Mouse (Mus musculus): ENCODE measurements around the gene Epha4.

Epha4 gene

DNA sequence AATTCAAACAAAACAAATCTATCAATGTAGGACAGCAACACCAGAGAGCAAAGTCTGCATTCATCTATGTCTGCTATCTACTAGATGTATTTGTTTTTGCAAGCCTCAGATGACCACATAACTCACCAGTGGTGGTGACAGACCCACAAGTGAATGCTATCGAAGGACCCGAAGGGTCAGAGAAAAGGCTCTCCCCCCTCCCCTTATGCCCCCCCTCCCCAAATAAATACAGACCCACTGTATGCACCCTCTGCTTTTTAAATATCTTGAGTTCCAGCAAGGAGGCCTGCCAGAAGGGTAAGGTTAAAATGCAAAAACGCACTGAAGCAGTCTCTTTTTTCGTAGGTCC lies 2.9 kb downstream of the Epha4 start:
- DNase-seq: no peak

DNA sequence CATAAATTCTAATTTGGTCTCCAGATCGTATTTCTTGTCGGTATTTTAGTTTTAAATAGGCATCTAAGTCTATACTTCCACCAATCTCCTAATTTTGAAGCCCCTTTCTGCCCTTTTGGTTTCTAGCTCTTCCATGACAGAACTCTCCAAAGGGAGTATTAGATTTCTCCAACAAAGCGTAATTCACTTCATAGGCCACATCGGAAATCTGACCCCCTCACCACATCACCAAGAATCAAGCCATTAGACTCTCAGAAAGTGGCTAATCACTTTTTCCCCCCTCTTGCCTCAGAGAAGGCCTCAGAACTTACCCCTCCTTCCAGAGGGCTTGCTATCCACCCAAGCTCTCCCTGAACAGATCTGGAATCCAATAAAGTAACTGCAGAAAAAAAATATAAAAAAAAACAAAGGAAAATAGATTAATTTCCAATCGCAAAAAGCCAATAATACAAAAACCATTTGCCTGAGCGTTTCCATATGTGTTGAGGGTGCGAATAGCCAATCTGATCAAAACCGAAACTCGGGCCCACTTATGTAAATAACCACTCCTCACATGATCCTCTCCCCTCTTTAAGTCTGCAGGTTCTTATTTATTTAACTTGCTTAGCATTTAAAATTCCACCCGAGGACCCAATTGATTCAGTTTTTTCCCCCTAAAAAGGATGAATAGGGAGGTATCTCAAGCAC lies 3.4 kb downstream of the Epha4 start:
- no peak for DNase-seq

DNA sequence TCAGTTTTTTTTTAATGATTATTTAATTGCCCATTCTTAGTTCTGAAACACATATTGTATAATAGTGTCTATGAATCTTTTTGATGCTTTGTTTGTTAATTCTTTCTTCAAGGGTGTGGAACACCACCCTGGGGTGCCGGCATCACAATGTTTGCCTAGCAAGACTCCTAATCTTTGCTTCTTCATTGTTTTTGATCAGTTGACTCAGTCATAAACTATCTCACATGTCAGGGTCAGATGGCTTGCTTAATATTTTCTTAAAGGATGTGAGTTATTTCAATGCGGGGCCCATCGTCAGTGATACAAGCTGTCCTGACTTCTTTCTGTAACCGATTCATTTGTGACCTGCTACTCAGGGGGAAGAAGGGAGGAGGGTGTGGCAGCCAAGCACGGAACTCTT lies 4.3 kb downstream of the Epha4 start:
- no peak for DNase-seq

DNA sequence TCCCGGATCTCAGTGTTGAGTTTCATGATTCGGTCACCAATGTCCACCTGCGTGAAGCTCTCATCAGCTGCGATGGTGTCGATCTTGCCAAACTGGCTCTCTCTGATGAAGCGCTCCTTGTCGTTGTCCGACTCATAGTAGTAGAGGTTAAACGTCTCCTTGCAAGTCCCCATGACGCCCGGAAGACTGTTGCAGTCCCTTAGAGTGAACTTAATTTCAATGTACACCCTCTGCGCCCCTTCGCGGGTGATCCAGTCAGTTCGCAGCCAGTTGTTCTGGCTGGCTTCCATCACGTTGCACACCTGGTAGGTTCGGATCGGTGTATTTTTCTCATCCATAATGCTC lies 8.1 kb downstream of the Epha4 start:
- no peak for DNase-seq

DNA sequence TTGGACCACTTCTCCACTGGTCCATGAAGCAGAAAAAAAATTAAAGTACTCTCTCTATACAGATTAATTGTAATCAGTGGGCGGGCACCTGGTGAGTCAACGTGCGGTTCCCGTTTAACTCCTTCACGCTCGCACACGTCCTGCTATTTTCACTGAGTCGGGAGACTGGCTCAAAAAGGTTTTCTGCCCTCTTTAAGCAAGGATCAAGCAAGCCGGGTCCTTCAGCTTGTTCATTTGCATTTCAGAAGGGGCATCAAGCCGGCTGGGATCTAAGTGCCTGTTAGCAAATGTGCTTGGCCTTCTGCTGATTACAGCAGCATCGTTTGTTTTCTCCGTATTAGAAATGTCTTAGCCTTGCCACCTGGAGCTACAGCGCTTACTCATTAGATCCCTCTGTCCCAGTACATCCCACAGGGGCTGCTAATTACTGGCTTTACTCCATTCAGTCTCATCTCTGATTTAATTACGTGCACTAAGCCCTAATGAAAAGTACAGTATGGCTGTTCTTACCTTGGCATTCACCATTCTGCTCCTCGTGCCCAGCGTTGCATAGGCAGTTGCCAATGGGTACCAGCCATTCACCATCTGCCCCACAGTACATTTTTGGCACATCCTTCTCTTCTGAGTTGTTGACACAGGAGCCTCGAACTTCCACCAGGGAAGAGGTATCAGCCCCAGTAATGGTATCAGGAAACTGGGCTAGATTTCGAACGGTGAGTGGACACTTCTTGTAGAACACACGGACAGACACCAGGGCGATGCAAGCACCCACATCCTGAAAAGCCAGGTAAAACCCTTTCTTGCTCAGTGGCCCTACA lies 8.6 kb downstream of the Epha4 start:
- DNase-seq: peak in 1 of 2 experiments; percentile 10

DNA sequence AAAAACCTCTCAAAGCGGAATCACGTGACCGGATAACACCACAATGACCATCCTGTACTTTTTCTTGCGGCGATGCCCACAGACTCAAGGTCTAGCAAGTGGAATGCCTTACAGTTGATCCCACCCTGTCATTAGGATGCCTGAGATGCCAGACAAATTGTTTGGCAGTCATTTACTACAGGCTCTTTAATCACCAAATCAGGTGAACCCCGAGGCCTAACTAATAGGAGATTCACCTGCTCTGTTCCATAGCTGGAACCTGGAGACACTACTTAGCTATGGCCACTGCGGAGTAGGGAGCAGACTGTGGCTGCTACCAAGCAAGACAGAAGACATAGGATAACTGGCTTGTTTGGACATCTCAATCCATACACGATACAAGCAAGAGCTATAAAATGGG lies 9.6 kb downstream of the Epha4 start:
- no peak for DNase-seq

DNA sequence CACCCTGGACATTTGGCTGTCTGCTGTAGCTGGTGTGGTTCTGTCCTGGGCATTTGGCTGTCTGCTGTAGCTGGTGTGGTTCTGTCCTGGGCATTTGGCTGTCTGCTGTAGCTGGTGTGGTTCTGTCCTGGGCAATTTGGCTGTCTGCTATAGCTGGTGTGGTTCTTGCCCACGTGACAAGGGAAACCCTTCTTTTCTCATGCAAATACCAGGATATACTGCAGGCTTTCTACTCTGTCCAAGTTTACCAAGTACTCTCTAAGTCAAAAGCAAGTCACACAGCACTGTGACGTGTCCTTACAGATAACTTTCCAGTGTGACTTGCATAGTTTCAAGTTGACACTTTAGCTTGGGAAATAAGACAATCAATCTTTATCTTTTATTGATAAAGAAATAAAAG lies 10.1 kb downstream of the Epha4 start:
- no peak for DNase-seq

DNA sequence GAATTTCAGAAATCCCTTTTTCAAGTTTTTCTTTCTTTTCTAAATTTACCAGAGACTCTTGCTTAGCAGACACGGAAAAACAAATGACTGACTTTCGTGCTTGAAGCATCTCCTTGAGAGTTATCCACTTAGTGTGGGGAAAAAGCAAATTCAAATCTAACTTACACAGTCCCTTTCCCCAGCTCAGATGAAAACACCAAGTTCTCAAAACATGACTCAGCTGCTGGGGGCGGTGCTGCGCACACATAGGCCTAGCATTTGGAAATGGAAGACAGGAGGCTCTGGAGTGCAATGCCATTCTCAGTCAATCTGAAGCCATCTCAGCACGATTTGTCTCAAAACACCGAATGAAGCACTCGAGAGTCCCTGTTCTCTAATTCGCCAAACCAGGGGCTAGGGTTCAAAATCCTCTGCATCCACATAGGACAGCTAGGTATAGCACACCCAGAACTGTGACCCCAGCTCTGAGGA lies 11.1 kb downstream of the Epha4 start:
- no peak for DNase-seq

DNA sequence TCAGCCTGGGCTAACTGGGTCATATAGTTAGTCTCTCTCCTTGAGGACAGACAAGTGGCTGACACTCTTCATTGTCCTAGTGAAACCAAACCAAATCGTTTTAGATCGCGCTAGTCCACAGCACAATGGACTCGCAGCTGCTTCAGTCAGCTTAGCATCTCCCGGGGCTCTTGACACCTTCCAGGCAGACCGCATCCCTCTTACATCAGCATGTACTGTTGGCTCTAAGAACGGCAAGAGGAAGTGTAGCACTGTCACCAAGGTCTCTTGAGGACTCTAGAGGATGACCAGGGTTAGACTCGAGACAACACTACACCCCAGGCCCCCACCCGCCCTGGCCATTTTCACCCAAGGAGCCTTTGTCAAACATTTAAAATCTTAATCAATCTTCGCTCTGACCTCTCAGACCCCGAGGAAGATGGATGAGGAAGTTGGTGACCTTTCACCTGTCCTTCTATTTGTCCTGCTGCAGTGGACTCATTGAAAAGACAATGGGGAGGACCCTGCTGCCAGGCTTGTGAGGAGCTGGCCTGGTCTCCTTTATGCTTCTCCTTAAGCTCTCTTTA lies 12.3 kb downstream of the Epha4 start:
- no peak for DNase-seq

DNA sequence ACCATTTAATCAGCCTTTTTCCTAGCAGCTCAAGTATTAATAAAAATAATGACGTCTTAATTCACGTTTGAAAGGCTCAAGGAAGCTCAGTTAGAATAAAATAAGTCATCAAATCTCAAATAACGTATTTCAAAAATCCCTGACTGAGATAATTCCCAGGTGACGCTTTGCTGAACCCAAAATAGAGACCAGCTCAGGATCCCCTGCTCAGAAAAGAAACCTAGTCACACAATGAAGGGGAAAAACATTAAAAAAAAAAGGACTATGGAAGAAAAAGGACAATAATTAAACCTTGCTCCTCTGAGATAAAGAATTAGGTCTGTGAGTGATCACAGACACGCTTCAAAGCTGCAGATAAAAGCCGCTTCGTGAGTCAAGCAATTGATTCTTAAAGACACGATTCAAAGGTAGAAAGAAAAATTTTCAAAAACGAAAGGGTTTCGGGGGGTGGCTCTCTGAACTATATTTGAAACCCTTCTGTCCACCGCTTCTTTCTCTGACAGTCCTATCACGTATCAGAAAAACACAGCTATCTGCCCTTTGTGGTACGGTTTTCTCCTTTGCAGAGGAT lies 13.4 kb downstream of the Epha4 start:
- no peak for DNase-seq

DNA sequence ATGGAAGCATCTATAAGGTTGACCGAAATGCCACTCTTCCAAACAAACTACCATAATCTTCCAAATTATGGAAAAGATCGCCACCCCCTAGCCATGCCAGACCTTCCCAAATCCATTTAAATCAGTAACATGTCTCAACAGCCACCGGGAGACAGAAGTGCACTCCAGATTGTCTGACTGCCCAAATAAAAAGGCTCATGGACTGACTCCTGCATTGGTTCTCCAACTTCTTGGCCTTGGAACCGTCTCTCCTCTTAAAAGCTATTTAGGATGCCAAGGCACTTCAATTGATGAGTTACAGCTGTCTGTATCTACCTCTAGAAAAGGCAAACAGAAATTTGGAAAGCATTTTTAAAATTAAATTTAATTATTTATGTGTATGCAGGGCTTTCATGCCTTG lies 17.4 kb downstream of the Epha4 start:
- DNase-seq: no peak

DNA sequence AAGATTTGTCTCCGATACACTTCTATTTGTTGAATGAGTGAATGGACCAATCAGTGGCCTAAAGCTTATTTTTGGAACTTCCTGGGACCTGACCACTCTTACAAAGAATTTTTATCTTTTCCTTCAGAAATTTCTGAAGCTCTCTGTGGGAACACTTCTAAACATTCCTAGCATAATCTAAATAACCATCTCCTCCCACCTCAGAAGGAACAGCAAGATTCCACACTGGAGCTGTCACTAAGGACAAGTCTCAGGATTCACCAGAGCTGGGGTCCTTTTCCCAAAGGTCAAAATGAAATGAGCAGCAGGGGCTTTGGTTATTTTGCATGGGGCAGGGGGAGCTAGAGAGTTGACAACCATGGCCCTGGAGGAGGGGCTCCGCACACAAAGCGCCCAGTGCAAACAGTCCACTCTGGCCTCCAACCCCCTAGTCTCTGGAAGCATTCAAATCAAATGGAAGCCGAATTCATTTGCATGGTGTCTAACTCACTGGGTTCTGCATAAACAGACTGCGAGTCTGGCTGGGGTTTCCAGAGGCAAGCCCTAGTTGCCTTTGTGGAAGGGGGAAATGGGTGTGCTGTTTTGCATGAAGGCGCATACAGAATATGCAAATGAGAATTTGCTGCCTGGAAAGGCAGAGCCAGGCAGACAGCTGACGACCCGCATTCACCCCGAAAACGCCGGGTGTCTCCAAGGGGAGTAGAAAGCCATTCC lies 18.3 kb downstream of the Epha4 start:
- DNase-seq: no peak

DNA sequence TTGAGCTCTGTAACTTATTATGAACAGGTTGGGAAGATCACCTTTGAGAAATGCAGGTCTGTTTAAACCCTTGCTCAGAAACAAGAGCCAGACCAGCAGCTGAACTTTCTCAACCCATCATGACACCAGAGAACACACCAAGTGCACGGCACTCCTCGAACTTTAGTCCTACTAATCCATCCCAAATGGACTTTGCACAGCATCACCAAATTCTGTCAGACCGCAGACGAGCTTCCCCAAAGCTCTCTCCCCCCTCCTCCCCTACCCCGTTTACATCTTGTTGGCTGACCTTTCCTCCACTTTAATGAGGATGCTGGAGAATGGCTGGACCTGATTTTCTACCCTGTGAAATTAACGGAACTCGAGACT lies 19.1 kb downstream of the Epha4 start:
- no peak for DNase-seq

DNA sequence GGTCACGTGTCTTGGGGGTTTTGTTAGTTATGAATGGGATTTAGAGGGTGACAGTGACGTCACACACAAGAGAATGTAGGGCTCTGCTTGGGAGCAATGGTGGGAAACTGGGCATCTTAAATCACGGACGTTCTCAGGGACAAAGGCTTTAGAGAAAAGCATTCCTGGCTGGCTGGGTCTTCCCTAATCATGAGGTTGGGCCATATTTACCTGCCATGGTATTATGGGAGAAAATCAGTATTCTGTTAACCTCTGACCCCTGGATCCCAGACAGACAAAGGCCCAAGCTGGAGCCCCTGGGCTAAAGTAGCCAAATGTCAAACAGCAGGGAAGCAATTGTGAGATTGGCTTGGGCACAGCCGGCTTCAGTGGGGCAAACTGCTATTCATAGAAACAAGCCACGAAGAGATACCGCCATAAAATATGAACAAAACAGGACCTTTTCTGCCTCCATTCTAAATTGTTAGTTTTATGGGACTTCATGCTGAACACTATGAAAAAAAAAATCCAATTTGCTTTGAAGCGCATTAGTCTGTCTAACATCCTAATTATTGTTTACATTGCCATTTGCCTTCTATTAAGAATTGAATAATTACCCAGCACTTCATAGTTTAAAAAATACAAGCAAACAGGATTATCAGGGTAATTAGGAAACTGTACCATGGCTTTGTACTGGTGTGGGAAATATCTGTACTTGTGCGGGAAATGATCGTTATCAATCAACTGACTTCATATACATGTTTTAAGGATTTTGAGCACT lies 19.7 kb downstream of the Epha4 start:
- no peak for DNase-seq

DNA sequence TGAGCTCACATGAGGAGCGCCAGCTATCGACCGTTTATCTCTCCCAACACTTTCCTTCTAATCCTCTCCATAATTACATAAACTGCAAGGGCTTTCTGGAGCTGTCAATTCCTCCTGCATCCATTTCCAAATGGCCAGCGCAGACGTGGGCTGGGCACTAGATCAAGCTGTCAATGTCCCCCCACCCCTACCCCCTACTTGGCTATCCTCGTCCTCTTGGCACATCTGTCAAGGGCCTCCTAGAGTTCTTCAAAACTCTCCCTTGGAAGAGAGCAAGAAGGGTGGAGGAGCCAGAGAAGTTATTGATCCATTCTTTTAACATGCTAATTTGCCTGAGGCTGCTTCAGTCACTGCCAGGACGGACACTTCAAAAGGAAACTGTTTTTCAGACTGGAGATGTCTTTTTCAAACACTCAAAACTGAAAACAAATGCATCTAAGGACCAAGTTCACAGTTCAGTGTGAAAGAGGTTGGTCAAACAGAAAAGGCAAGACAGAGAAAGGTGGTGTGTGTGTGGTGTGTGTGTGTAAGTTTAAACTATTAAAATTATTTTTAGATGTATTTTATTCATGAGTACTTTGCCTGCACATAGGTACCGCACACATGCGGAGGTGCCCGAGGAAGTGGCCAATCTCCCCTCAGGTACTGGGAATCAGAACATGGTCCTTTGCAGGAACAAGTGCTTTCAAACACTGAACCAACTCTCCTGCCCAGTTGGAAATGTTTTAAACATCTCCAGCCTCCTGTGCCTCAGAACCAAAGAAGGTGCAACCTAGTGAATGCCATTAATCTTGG lies 20.9 kb downstream of the Epha4 start:
- no peak for DNase-seq

DNA sequence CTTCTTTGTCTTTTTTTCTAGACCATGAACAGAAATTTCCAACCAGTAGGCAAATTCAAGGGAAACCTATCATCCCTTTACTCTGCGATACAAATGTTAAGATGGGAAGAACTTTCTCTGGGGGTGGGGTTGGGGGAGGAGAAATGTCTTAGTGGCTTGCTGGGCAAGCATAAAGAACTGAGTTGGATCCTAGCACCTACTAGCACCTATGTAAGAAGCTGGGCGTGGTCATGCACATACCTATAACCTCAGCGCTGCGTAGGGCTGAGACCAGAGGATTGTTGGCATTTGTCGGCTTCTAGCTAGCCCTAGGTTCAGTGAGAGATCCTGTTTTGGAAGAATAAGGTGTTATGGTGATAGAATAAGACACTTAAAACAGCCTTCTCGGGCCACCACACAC lies 24.7 kb downstream of the Epha4 start:
- DNase-seq: no peak

DNA sequence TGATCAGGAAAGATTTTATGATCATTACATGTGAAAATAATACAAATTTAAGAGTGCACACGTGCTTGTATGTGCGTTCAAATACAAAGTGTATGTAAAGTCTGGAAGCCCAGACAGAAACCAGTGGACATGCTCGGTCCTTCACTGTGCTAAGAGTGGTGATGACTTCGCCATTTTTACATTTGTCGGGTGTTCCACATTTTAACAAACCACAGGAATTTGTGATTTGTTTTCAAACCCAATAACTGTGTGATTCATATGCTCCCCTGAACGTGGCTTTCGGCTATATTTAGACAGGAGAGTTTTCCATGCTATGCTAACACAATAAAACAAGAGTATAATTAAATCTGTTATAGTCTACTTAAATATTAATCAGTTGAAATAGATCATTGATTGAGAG lies 25.5 kb downstream of the Epha4 start:
- no peak for DNase-seq

DNA sequence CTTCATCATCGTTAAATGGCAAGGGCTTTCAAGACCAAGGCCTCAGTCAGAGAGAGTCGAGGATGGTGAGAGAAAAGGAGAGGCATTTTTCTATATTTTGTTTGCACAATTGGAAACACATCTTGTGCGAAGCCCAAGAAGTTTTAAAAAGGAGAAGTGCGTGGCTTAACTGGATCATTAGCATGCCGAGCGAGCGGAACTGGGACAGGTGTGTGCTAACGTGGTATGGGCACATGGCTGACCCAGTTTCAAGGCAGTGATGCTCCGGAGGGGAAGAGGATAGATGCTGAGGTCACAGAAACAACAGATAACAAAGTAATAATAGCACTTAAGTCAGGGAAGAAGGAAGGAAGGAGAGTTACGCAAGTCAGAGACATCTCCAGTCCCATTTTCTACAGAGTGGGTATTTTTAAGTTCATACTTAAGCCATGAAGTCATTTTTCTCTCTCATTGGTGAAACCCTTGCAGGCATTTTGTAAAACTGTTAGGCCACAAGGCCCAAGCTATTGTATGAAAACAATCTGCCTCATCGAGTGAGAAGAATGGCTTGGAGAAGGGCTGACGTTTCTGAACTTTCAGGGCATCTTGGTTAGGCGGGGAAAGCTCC lies 26.9 kb downstream of the Epha4 start:
- DNase-seq: no peak

DNA sequence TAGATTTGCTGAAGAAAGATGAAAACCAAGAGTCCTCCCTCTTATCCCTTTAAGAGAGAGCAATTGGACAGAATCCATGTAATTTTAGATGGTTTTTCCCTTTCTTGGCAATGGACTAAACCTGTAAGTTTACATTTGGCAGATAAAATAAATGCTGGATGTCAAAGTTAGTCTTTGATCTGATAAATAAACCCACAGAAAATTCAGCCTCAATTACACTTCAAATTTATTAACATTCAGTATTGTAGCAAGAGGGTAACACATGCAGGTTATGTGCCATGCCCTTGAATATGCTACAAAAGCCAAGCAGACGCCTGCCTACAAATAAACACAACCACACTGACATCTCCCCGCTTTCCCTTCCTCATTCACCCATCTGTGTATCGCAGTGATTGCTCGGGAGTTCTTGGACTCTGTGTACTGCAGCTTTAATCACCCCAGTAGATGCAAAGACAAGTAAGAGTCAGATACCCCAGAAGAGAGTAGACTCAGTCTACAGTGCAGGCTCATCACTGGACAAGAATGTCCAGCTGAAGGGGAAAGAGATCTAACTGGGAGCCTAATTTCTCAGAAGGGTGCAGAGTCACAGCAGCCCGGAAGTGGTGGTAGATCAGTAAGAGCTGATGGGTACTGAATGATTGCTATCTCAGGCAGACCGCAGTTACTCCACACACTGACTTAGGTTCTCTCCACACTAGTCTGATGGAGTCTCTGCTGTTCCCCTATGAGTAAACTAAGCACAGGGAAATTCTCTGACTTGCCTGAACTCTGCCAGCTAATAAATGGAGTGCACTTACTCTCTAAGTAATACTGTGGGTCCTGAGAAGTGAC lies 29.9 kb downstream of the Epha4 start:
- DNase-seq: no peak

DNA sequence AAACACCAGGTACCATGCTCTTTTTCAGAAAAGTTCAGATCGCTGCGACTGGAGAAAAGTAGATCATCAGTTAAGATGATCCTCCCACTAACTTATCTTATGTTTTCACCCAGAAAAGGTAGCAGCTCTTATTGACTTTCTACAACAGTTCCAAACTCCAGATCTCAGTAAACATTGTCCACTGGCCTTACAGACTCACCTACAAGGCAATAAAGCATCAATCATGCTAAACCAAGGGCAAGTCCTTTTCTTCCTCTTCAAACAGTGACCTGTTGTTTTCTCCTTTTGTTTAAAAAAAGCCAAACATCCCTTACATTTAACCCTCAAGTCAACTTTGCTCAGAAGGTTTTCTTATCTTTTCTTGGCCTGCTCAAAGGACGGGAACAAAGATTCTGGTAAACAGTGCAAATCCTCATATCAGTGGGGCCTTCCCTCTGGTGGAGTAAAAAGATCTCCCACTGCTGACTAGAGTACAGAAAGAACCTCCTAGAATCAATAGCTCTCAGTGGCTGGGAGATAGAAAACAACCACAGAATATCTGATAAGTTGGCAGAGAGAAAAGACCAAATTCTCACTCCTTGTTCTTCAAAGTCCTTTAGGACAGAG lies 39.0 kb downstream of the Epha4 start:
- DNase-seq: no peak
